Mouse (Mus musculus): ENCODE data around the gene Gm47985.

DNA sequence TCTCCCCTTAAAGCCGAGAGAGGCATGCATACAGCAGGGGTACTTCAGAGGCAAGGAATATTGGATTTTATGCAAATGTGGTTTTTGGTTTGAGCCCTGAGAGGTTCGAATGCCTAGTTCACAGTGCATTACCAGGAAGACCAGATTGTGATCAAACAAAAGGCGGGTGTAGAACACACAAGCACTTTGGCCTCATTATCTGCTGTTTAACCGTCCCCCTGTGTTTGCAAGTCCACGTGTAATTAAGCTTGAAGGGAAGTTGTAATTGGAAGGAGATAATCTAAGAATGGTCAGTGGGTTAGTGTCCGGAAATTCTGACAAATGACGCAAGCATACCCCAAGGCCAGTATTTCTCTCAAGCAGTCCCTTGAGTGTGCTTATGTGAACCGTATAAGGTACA is 16.3 kb upstream of the Gm47985 start:
- TF ChIP-seq GATA1 (IDR thresholded peaks at IDR 0.05; ENCODE audit: borderline replicate concordance, low read length) (no peak), CTCF (IDR thresholded peaks at IDR 0.05; ENCODE audit: low read depth, low read length) (no peak), POLR2AphosphoS5 (IDR thresholded peaks at IDR 0.05; ENCODE audit: insufficient replicate concordance, low read depth, low read length) (no peak), TAL1 (conservative IDR thresholded peaks at IDR 0.05; ENCODE audit: low read depth, low read length) (no peak), GATA2 (IDR thresholded peaks at IDR 0.05; ENCODE audit: borderline replicate concordance, low read depth, low read length) (no peak)

All from G1E (cell line).